ENCODE assay signal across 8 mouse cellular contexts in genomic region chr1:53940268-53941017, GRCm38 (mm10).
DNase-seq lines count a peak whose midpoint lies in the region; ATAC-seq lines count a peak whose summit lies in the region.

No protein-coding gene starts in this region.

- peak; percentile 11 to 70 for DNase-seq in adrenal gland, adult (ENCODE audit: inconsistent age in 2 of 2, low spot score in 1 of 2)
- DNase-seq in adrenal gland, adult 18-20 months (ENCODE audit: low spot score in 2 of 2), result no peak
- DNase-seq in right cerebral cortex, adult 18-20 months, result peak; percentile 34
- no peak for DNase-seq in right cerebral cortex, postnatal 25 days
- peak; percentile 59 for DNase-seq in retina, postnatal 1 day
- DNase-seq in layer of hippocampus, adult 8-10 months (ENCODE audit: low spot score in 2 of 2), result no peak
- DNase-seq in urinary bladder, postnatal 4 days (ENCODE audit: low spot score in 2 of 2), result no peak

- H3K9me3 ChIP-seq in limb, embryonic 12.5 days, result no peaks in the 10 kb centered on the region

- ATAC-seq in limb, embryonic 12.5 days (ENCODE audit: insufficient number of reproducible peaks, insufficient read depth, low FRiP score, low TSS enrichment, low read depth), result no peak

- no peaks in the 10 kb centered on the region for H3K27me3 ChIP-seq in limb, embryonic 12.5 days

- no peak overlapping the region for H3K27ac ChIP-seq in limb, embryonic 12.5 days

- H3K36me3 ChIP-seq in limb, embryonic 12.5 days, result no peaks in the 10 kb centered on the region

- 5% methylated on average over 13 of the region's 13 CpGs for whole genome bisulfite sequencing in limb, embryonic 12.5 days

- H3K4me1 ChIP-seq in limb, embryonic 12.5 days (replicated peaks), result peaks cover 9% of the 10 kb centered on the region; the same call in 1 of the 2 replicates

- 0 out of 2 replicates have a peak overlapping the region, but pooled peaks have one; percentile 1 for H3K4me2 ChIP-seq in limb, embryonic 12.5 days

- no peak overlapping the region for H3K9ac ChIP-seq in limb, embryonic 12.5 days (replicated peaks)

- no peak overlapping the region for H3K4me3 ChIP-seq in limb, embryonic 12.5 days (replicated peaks)

Comparison
In these comparisons a context has a peak if more than half of its experiments do, and no peak if none do; other contexts are left out.
1. DNase-seq: peak in adrenal gland, adult (2 of 2), right cerebral cortex, adult 18-20 months (single experiment) and retina, postnatal 1 day (single experiment); none in adrenal gland, adult 18-20 months (0 of 2), right cerebral cortex, postnatal 25 days (single experiment), layer of hippocampus, adult 8-10 months (0 of 2) and urinary bladder, postnatal 4 days (0 of 2).